Mouse (Mus musculus) liver, embryonic 14 days (tissue): ENCODE data around the gene Apol9a. TPM values are rescaled to one million over a fixed set of nuclear protein-coding genes. Genes with fewer than 3 reads are reported as not detected.

Experiments used
- polyA plus RNA-seq: library from polyadenylated mRNA; depleted of rRNA; stranded (reverse); fragments of >200 nt; gene quantifications from 2 replicates; pipeline ENCODE4 v1.2.3, GENCODE M21; 2012; rRNA removed

Apol9a gene
- 0.02 TPM in 1 of 2 replicates, not detected in the other for polyA plus RNA-seq

DNA sequence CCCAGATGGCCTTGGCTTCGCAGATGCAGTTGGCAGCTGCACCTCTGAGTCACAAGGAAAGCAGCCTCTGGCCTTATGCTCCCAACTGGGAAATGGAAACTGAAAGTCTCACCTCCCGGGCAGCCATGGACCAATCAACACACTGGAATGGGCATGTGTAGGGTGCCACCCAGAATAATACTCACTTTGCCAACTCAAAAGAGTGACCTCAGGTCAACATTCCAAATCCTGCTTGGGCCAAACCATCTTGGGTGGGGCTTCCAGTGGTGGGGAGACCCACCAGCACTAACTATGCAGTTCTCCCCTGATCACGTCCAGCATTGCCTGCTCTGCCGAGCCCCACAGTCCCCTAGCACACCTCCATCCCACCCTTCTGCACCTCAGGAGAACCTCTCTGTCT, at the start of gene Apol9a:
TSS of gene Apol9a (minus strand) at position 101 of the 400 bp plus-strand sequence.

DNA sequence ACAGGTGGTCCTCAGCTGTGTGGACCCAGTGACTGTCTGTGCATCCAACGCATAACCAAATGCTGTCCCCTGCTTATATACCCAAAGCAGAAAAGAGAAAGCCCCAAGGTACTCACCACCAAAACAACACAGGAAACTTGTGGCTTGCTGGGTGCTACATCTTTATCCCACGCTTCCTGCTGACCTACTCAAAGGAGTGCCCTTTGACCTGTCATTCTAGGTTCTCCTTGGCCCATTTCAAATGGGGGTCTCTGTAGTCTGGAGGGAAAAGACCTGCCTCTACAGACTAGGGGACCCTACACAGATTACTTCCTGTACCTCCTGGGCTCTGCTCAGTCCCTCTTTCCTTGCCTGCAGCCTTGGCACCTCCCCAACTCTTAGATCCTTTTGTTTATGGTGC, 36.5 kb upstream of the Apol9a start, which contains the start of gene Apol7b:
TSS of gene Apol7b (minus strand) at position 101 of the 400 bp plus-strand sequence.

DNA sequence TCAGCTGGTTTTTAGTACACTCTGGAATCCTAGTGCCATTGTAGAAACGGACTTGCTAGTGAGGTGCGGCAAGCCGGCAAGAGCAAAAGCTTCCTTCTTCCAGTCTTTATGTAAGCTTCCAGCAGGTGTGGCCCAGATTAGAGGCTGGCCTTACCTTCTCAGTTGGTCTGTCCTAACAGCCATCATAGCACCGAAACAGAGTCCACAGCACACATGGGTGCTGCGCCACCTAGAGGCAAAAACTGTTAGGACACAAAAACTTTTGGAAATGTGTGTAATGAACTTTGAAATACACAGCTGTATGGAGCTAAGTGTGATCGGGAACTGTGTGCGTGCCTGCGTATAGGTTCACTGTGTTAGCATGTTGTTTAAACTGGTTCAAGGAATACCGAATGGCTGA, 11.9 kb downstream of the Apol9a start, which contains the start of gene Apol7a:
TSS of gene Apol7a (minus strand) at position 84 of the 400 bp plus-strand sequence.

Other genes starting within 250 kb of the Apol9a start
- gene Rbfox2, start 104.1 kb downstream of the Apol9a start, polyA plus RNA-seq, result 9.9 and 10.8 TPM in 2 replicates
- 0.28 and 0.34 TPM in 2 replicates for gene Apol7a, start 12.0 kb downstream of the Apol9a start, polyA plus RNA-seq
- not detected in 2 replicates for gene Apol7b, start 36.4 kb upstream of the Apol9a start, polyA plus RNA-seq
- 0.03 and 0.05 TPM in 2 replicates for gene Apol10a, start 65.9 kb upstream of the Apol9a start, polyA plus RNA-seq
- 0.14 and 0.18 TPM in 2 replicates for gene Apol11a, start 97.1 kb upstream of the Apol9a start, polyA plus RNA-seq
- gene Apol7c, start 122.2 kb upstream of the Apol9a start, polyA plus RNA-seq, result not detected in 2 replicates
- gene 1700025B11Rik, start 150.8 kb upstream of the Apol9a start, polyA plus RNA-seq, result not detected in 2 replicates
- 0.01 TPM in 2 replicates for gene Apol10b, start 185.0 kb upstream of the Apol9a start, polyA plus RNA-seq
- not detected in 2 replicates for gene Gm36245, start 188.1 kb upstream of the Apol9a start, polyA plus RNA-seq
- 4.1 and 4.6 TPM in 2 replicates for gene Apol11b, start 232.2 kb upstream of the Apol9a start, polyA plus RNA-seq